Mouse (Mus musculus): ENCODE measurements around the gene Zfp54. TPM values are rescaled to one million over a fixed set of nuclear protein-coding genes. Genes with fewer than 3 reads are reported as not detected.
"Not testable (repeated sequence)": the region's sequence is repeated elsewhere in the genome, so short reads cannot be mapped to it uniquely, and the experiment has no call there.

Gene Zfp54
- total and polyA plus RNA-seq, 2 experiments from 2014 or later = 2.3 to 5.4 TPM

- Histone ChIP-seq H3K4me1 (ENCODE audit: insufficient read depth, low read length) (no peaks in the 10 kb centered on the region), H3K4me3 (ENCODE audit: low read depth, low read length) (no peak overlapping the region), H3K36me3 (ENCODE audit: insufficient read depth, low read length) (no peaks in the 10 kb centered on the region), H3K9ac (replicated peaks; ENCODE audit: low read length, poor library complexity, severe bottlenecking) (no peak overlapping the region), H3K27ac (ENCODE audit: low read depth, low read length) (no peak overlapping the region), H3K9me3 (ENCODE audit: low read length) (no peaks in the 10 kb centered on the region), H3K27me3 (ENCODE audit: insufficient read depth, low read length) (no peaks in the 10 kb centered on the region), H3K4me2 (ENCODE audit: low read depth, low read length, poor library complexity, severe bottlenecking) (no peak overlapping the region)
- WGBS = 30% methylated on average over 14 of the region's 14 CpGs
- peak; percentile 16; the same call in 1 of the 2 replicates for TF ChIP-seq CTCF (IDR thresholded peaks at IDR 0.05)
- DNase-seq (ENCODE audit: low spot score) (peak; percentile 9), ATAC-seq (ENCODE audit: low FRiP score) (no peak)
These were observed 50.5 kb downstream of the Zfp54 start for GRCm38 (mm10) chr17:21473362-21474190.

GRCm38 (mm10) chr17:21474729-21475128 lies 51.7 kb downstream of the Zfp54 start:
- not testable (repeated sequence) for H3K36me3 ChIP-seq (ENCODE audit: insufficient read depth, low read length); ATAC-seq (ENCODE audit: low FRiP score); H3K9me3 ChIP-seq (ENCODE audit: low read length); H3K4me1 ChIP-seq (ENCODE audit: insufficient read depth, low read length); H3K27me3 ChIP-seq (ENCODE audit: insufficient read depth, low read length); H3K4me2 ChIP-seq (ENCODE audit: low read depth, low read length, poor library complexity, severe bottlenecking); H3K9ac ChIP-seq (replicated peaks; ENCODE audit: low read length, poor library complexity, severe bottlenecking); H3K4me3 ChIP-seq (ENCODE audit: low read depth, low read length); H3K27ac ChIP-seq (ENCODE audit: low read depth, low read length); DNase-seq (ENCODE audit: low spot score)
- 14% methylated on average over 5 of the region's 10 CpGs for WGBS

- H3K4me1 ChIP-seq (ENCODE audit: insufficient read depth, low read length); DNase-seq (ENCODE audit: low spot score); H3K27me3 ChIP-seq (ENCODE audit: insufficient read depth, low read length); H3K4me3 ChIP-seq (ENCODE audit: low read depth, low read length); ATAC-seq (ENCODE audit: low FRiP score); H3K9ac ChIP-seq (replicated peaks; ENCODE audit: low read length, poor library complexity, severe bottlenecking); H3K36me3 ChIP-seq (ENCODE audit: insufficient read depth, low read length); H3K9me3 ChIP-seq (ENCODE audit: low read length); H3K4me2 ChIP-seq (ENCODE audit: low read depth, low read length, poor library complexity, severe bottlenecking); H3K27ac ChIP-seq (ENCODE audit: low read depth, low read length): not testable (repeated sequence)
- WGBS = 92% methylated on average over 1 of the region's 1 CpGs
These were observed 52.3 kb downstream of the Zfp54 start for GRCm38 (mm10) chr17:21475290-21475689.

- not testable (repeated sequence) for H3K4me2 ChIP-seq (ENCODE audit: low read depth, low read length, poor library complexity, severe bottlenecking); H3K4me1 ChIP-seq (ENCODE audit: insufficient read depth, low read length); ATAC-seq (ENCODE audit: low FRiP score); H3K9me3 ChIP-seq (ENCODE audit: low read length); H3K36me3 ChIP-seq (ENCODE audit: insufficient read depth, low read length); H3K27me3 ChIP-seq (ENCODE audit: insufficient read depth, low read length); DNase-seq (ENCODE audit: low spot score); H3K27ac ChIP-seq (ENCODE audit: low read depth, low read length); H3K4me3 ChIP-seq (ENCODE audit: low read depth, low read length); H3K9ac ChIP-seq (replicated peaks; ENCODE audit: low read length, poor library complexity, severe bottlenecking)
- 88% methylated on average over 4 of the region's 9 CpGs for WGBS
These were observed 53.3 kb downstream of the Zfp54 start for GRCm38 (mm10) chr17:21476351-21476750.

GRCm38 (mm10) chr17:21478103-21478777 lies 55.2 kb downstream of the Zfp54 start:
- not testable (repeated sequence) for H3K36me3 ChIP-seq (ENCODE audit: insufficient read depth, low read length); H3K27ac ChIP-seq (ENCODE audit: low read depth, low read length); DNase-seq (ENCODE audit: low spot score); H3K4me1 ChIP-seq (ENCODE audit: insufficient read depth, low read length); H3K4me3 ChIP-seq (ENCODE audit: low read depth, low read length); H3K9me3 ChIP-seq (ENCODE audit: low read length); H3K4me2 ChIP-seq (ENCODE audit: low read depth, low read length, poor library complexity, severe bottlenecking); ATAC-seq (ENCODE audit: low FRiP score); H3K9ac ChIP-seq (replicated peaks; ENCODE audit: low read length, poor library complexity, severe bottlenecking); H3K27me3 ChIP-seq (ENCODE audit: insufficient read depth, low read length)
- WGBS = 87% methylated on average over 7 of the region's 10 CpGs

Other genes starting within 250 kb of the Zfp54 start
- gene Vmn1r234, start 197.1 kb upstream of the Zfp54 start, total RNA-seq (2014; rRNA removed) = not detected in 2 replicates
- gene Vmn1r234, start 197.1 kb upstream of the Zfp54 start, polyA plus RNA-seq (2015; fragmentation: Nextera tagmentation; extraction: Ambion mirVana) = not detected in 2 replicates
- not detected in 2 replicates for gene Vmn1r235, start 166.8 kb upstream of the Zfp54 start, total RNA-seq (2014; rRNA removed)
- not detected in 2 replicates for gene Vmn1r235, start 166.8 kb upstream of the Zfp54 start, polyA plus RNA-seq (2015; fragmentation: Nextera tagmentation; extraction: Ambion mirVana)
- not detected in 2 replicates for gene Vmn1r236, start 140.3 kb upstream of the Zfp54 start, total RNA-seq (2014; rRNA removed)
- gene Vmn1r236, start 140.3 kb upstream of the Zfp54 start, polyA plus RNA-seq (2015; fragmentation: Nextera tagmentation; extraction: Ambion mirVana) = not detected in 2 replicates
- gene Vmn1r237, start 111.4 kb upstream of the Zfp54 start, total RNA-seq (2014; rRNA removed) = not detected in 2 replicates
- not detected in 2 replicates for gene Vmn1r237, start 111.4 kb upstream of the Zfp54 start, polyA plus RNA-seq (2015; fragmentation: Nextera tagmentation; extraction: Ambion mirVana)
- 2.1 and 5.7 TPM in 2 replicates for gene Zfp677, start 39.5 kb upstream of the Zfp54 start, total RNA-seq (2014; rRNA removed)
- 2.1 and 2.3 TPM in 2 replicates for gene Zfp677, start 39.5 kb upstream of the Zfp54 start, polyA plus RNA-seq (2015; fragmentation: Nextera tagmentation; extraction: Ambion mirVana)
- gene Zfp51, start 27.1 kb downstream of the Zfp54 start, total RNA-seq (2014; rRNA removed) = 5.5 and 6.4 TPM in 2 replicates
- 5.9 and 6.9 TPM in 2 replicates for gene Zfp51, start 27.1 kb downstream of the Zfp54 start, polyA plus RNA-seq (2015; fragmentation: Nextera tagmentation; extraction: Ambion mirVana)
- gene Zfp53, start 65.8 kb downstream of the Zfp54 start, total RNA-seq (2014; rRNA removed) = 1.5 and 5.4 TPM in 2 replicates
- 8.9 and 10.5 TPM in 2 replicates for gene Zfp53, start 65.8 kb downstream of the Zfp54 start, polyA plus RNA-seq (2015; fragmentation: Nextera tagmentation; extraction: Ambion mirVana)
- gene Zfp52, start 112.3 kb downstream of the Zfp54 start, total RNA-seq (2014; rRNA removed) = 2.9 and 4.1 TPM in 2 replicates
- 1.9 and 2.1 TPM in 2 replicates for gene Zfp52, start 112.3 kb downstream of the Zfp54 start, polyA plus RNA-seq (2015; fragmentation: Nextera tagmentation; extraction: Ambion mirVana)
- gene Zfp948, start 143.8 kb downstream of the Zfp54 start, total RNA-seq (2014; rRNA removed) = 11.5 and 13.5 TPM in 2 replicates
- gene Zfp948, start 143.8 kb downstream of the Zfp54 start, polyA plus RNA-seq (2015; fragmentation: Nextera tagmentation; extraction: Ambion mirVana) = 15.7 and 18.5 TPM in 2 replicates
- gene Zfp983, start 227.4 kb downstream of the Zfp54 start, total RNA-seq (2014; rRNA removed) = 5.4 and 8.0 TPM in 2 replicates
- 5.6 and 7.4 TPM in 2 replicates for gene Zfp983, start 227.4 kb downstream of the Zfp54 start, polyA plus RNA-seq (2015; fragmentation: Nextera tagmentation; extraction: Ambion mirVana)

Data from midbrain, postnatal 0 days (tissue).